Mouse (Mus musculus) kidney, postnatal 25 days (tissue): Measurements from ENCODE around the gene Zfp661.
"Not testable (repeated sequence)": the region's sequence is repeated elsewhere in the genome, so short reads cannot be mapped to it uniquely, and the experiment has no call there.

Source experiments
- DNase-seq, 2 experiments: peaks; one replicate each; pipeline ENCODE4 v3.0.0; 2021; ENCODE audit warnings: mixed read lengths in 2 of 2

Zfp661 gene

GRCm38 (mm10) chr2:127586694-127587513 is at the start of gene Zfp661, which contains the start of gene Mrps5:
Gene Zfp661 (minus strand): TSS chr2:127587094.
Gene Mrps5 (plus strand): TSS chr2:127587222.
- peak; percentile 88 to 91 for DNase-seq

DNA sequence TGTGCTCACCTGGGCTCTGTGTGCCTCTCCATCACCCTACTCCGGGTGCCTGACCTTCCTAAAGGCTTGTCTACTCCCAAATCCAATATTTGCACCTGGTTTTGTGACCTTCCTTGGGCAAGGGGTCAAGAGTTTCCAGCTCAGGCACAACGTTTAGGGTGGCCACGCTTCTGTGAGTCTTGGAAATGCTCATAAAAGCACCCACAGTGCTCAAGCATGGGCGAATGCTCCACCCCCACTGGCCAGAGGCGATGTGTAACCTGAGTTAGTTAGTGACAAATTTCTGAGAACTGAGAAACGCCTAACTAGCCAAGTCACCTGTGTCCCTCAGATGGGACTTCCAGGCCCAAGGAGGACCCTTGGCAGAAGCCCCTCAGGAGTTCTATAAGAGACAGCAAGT is 48.7 kb upstream of the Zfp661 start:
- peak; percentile 85 to 93 for DNase-seq

GRCm38 (mm10) chr2:127632601-127633000 is 45.7 kb upstream of the Zfp661 start:
- no peak for DNase-seq

DNA sequence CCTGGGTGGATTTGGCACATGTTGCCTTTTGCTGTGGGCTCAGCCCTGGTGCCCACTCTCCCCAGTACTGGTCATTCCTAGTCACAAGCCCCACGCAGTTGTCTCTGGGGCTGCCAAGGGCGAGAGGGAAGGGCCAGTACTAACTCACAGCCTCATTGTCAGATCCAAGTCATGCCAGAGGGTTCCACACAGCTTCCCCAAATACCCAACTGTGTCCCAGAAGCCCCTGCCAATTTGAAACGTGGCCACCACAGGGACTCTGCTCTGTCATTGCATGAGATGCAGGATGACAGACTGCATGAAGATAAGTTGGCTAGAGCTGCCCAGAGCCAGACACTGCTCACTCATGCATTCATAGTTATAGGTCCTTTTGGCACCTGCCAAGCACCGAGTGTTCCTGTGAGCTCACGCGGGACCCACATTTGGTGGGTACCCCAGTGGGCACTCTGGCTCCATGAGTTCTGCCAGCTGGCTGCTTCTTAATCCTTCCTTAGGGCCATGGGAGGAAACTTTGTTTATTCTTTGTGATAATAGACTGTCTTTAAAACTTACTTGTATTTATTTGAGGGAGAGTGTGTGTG is 41.2 kb upstream of the Zfp661 start:
- DNase-seq, result peak in 1 of 2 experiments; percentile 65

DNA sequence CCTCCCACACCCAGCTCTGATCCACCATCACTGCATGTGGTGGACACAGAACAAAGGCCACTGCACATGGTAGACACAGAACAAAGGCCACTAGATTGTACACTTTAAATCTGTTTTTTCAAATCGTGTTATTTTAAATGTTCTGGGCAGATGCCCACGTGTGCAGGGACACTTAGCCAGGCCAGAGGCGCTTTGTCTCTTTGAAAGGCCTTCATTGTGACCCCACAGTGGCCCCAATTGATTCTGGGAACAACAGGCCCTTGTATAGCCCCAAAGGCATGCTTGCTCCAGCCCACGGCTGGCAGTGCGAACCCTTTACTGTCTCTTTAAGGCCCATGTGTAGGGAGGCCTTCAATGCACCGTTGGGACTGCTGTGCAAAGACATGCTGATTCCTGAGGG is 40.5 kb upstream of the Zfp661 start:
- no peak for DNase-seq

DNA sequence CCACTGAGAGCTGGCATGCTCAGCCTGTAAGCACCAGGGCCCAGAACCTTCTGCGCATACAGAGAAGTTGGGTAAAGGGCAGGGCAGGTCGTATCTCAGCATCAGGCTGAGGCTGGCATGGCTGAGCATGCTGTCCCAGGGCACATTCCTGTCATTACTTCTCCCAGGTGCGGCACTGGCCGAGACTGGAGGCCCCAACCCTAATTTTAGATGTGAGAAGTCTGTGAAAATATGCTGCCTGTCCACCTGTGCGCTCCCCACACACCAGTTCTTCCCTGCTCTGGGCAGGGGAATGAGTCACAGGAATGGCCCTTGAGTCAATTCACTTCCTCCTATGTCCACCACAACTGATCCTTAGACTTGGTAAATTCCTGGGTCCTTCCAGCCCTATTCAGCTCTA is 38.8 kb upstream of the Zfp661 start:
- peak; percentile 45 to 86 for DNase-seq

- no peak for DNase-seq
Observed at GRCm38 (mm10) chr2:127624786-127625185, 37.9 kb upstream of the Zfp661 start.

- no peak for DNase-seq
Observed at GRCm38 (mm10) chr2:127622065-127622464, 35.2 kb upstream of the Zfp661 start.

GRCm38 (mm10) chr2:127619311-127619710 is 32.4 kb upstream of the Zfp661 start:
- no peak for DNase-seq

DNA sequence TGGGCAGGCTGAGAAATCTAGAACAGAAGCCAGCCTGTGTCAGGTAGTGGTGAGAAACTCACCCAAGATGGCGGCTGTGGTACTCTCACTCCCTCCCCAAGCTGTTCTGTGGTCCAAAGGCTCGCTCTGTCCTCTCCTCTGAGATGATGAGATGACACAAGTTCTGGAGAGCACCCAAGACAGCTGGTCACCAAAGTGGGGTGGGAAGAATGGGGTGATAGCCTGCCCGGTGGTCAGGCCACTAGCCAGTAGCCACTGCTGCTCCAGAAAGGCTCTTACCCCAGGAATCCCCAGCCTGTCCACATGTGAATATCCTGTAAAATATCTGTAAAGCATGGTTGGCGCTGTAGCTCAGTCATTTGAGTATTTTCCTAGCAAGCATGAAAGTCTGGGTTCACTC is 25.4 kb upstream of the Zfp661 start:
- DNase-seq, result peak in 1 of 2 experiments; percentile 10

GRCm38 (mm10) chr2:127611386-127611785 is 24.5 kb upstream of the Zfp661 start:
- peak in 1 of 2 experiments; percentile 47 for DNase-seq

GRCm38 (mm10) chr2:127608986-127609385 is 22.1 kb upstream of the Zfp661 start:
- DNase-seq, result peak in 1 of 2 experiments; percentile 51

GRCm38 (mm10) chr2:127608234-127608633 is 21.3 kb upstream of the Zfp661 start:
- peak in 1 of 2 experiments; percentile 28 for DNase-seq

GRCm38 (mm10) chr2:127605203-127605602 is 18.3 kb upstream of the Zfp661 start:
- DNase-seq, result no peak

- not testable (repeated sequence) for DNase-seq
Observed at GRCm38 (mm10) chr2:127603383-127603782, 16.5 kb upstream of the Zfp661 start.

GRCm38 (mm10) chr2:127590840-127591239 is 3.9 kb upstream of the Zfp661 start:
- DNase-seq, result peak in 1 of 2 experiments; percentile 36

DNA sequence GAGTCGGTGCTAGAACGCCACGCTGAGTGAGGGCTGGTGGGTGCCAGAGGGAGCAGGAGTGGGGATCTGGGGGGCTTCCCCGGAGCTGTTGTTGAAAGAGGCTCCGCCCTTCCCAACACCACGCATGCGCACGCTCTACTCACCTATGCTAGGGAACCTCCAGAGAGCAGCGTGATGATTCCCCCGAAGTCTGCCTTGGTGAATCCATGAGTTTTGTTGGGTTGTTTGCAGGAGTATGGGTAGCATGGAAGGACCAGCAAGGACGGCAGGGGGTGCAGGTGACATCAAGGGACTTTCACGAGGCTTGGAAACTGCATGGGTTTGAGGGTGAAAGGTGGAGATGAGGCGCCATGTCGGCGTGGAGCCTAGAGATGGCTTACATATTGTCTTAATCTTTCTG is 3.3 kb upstream of the Zfp661 start:
- DNase-seq, result peak in 1 of 2 experiments; percentile 18

GRCm38 (mm10) chr2:127588897-127589296 is 2.0 kb upstream of the Zfp661 start:
- DNase-seq, result no peak

- no peak for DNase-seq
Observed at GRCm38 (mm10) chr2:127587514-127587844, 585 bp upstream of the Zfp661 start.

- DNase-seq, result peak; percentile 96 to 98
Observed at GRCm38 (mm10) chr2:127584436-127584858, 2.4 kb downstream of the Zfp661 start.

- DNase-seq, result no peak
Observed at GRCm38 (mm10) chr2:127573322-127573721, 13.6 kb downstream of the Zfp661 start.

GRCm38 (mm10) chr2:127559070-127559966 is 27.6 kb downstream of the Zfp661 start:
- peak; percentile 81 to 89 for DNase-seq

GRCm38 (mm10) chr2:127551078-127551477 is 35.8 kb downstream of the Zfp661 start:
- DNase-seq, result peak; percentile 22 to 40
